Mouse (Mus musculus) mouse embryonic stem cell (cell line): ENCODE results near the gene Plekhh1.

Experiments
- in situ Hi-C, 2 experiments: fragments of 300-500 bp; cut with MboI; formaldehyde crosslinking; loops; 1 replicate in 1 of 2; 3 replicates in 1 of 2; pipeline ENCODE4 v1.14.3; 2019 to 2020; ENCODE audit warnings: low sequenced_read_pairs in 2 of 2, low pct_unique_long_range_greater_than_20kb in 1 of 2, mixed read lengths in 1 of 2; ENCODE audit not compliant: unreplicated experiment in 1 of 2

Plekhh1 gene

GRCm38 (mm10) chr12:79028911-79029861 lies at the start of gene Plekhh1:
Gene Plekhh1 (plus strand): TSS chr12:79029163.
- in situ Hi-C loops, result no loop called here

- in situ Hi-C loops, result no loop called here
Measured at GRCm38 (mm10) chr12:78980683-78981091, 48.3 kb upstream of the Plekhh1 start.

GRCm38 (mm10) chr12:78981131-78981530 lies 47.8 kb upstream of the Plekhh1 start:
- in situ Hi-C loops, result no loop called here

GRCm38 (mm10) chr12:78981938-78982825 lies 46.8 kb upstream of the Plekhh1 start:
- in situ Hi-C loops, result no loop called here

GRCm38 (mm10) chr12:78983296-78984034 lies 45.5 kb upstream of the Plekhh1 start:
- in situ Hi-C loops, result no loop called here

- in situ Hi-C loops, result no loop called here
Measured at GRCm38 (mm10) chr12:78984035-78984432, 44.9 kb upstream of the Plekhh1 start.

- in situ Hi-C loops, result no loop called here
Measured at GRCm38 (mm10) chr12:78987581-78988081, 41.3 kb upstream of the Plekhh1 start.

- in situ Hi-C loops, result no loop called here
Measured at GRCm38 (mm10) chr12:78996271-78996670, 32.7 kb upstream of the Plekhh1 start.

- in situ Hi-C loops, result no loop called here
Measured at GRCm38 (mm10) chr12:78996711-78997110, 32.3 kb upstream of the Plekhh1 start.

- in situ Hi-C loops, result no loop called here
Measured at GRCm38 (mm10) chr12:79002406-79002805, 26.6 kb upstream of the Plekhh1 start.

GRCm38 (mm10) chr12:79002978-79003377 lies 26.0 kb upstream of the Plekhh1 start:
- in situ Hi-C loops, result no loop called here

GRCm38 (mm10) chr12:79005456-79005855 lies 23.5 kb upstream of the Plekhh1 start:
- in situ Hi-C loops, result no loop called here

GRCm38 (mm10) chr12:79006076-79006475 lies 22.9 kb upstream of the Plekhh1 start:
- in situ Hi-C loops, result no loop called here

- in situ Hi-C loops, result no loop called here
Measured at GRCm38 (mm10) chr12:79006478-79007125, 22.4 kb upstream of the Plekhh1 start.

- in situ Hi-C loops, result no loop called here
Measured at GRCm38 (mm10) chr12:79007126-79007753, 21.7 kb upstream of the Plekhh1 start, which contains the start of gene Tmem229b. Gene Tmem229b (minus strand): TSS chr12:79007627.

- in situ Hi-C loops, result no loop called here
Measured at GRCm38 (mm10) chr12:79010569-79010968, 18.4 kb upstream of the Plekhh1 start.

- in situ Hi-C loops, result no loop called here
Measured at GRCm38 (mm10) chr12:79016109-79016508, 12.9 kb upstream of the Plekhh1 start.
